Mouse (Mus musculus): ENCODE results near the gene Tyk2. TPM values are rescaled to one million over a fixed set of nuclear protein-coding genes. Genes with fewer than 3 reads are reported as not detected.
A peak's percentile ranks its signal among the peaks of the same experiment; 100 is the strongest.

Gene Tyk2
- total RNA-seq (2021), result 10 to 100 TPM; 12.7 to 14.0 TPM
- long read RNA-seq, full-length matches to known transcripts, result 1 of 13 reads
- long read RNA-seq, partial matches to known transcripts, result 3 of 13 reads
- long read RNA-seq, other reads (novel, unspliced or antisense), result 9 of 13 reads

- DNase-seq (ENCODE audit: low spot score in 2 of 2), result peak; percentile 84 to 90
Observed at GRCm38 (mm10) chr9:21131059-21131956, at the start of gene Tyk2. Gene Tyk2, minus strand, starts transcription at chr9:21131243.

DNA sequence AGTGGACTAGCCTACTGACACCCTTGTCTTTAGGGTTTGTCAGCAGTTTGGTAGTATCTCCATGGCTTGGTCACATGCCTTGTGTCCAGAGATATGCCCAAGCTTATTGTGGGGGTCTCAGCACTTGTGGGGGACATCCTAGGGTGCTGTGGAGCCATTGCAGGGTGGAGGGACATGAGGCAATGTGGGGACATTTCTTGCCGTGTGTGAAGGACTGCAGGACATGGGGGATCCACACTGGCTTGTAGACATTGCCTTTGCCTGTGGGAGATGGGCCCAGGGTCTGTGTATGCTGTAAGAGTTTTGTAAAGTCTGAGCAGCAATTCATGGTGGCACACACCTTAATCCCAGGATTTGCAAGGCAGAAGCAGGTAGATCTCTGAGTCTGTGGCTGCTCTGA is 49.8 kb upstream of the Tyk2 start:
- no peak for DNase-seq (ENCODE audit: low spot score in 2 of 2)

- no peak for DNase-seq (ENCODE audit: low spot score in 2 of 2)
Observed at GRCm38 (mm10) chr9:21180402-21180801, 49.4 kb upstream of the Tyk2 start.

GRCm38 (mm10) chr9:21172364-21172763 is 41.3 kb upstream of the Tyk2 start:
- no peak for DNase-seq (ENCODE audit: low spot score in 2 of 2)

- DNase-seq (ENCODE audit: low spot score in 2 of 2), result no peak
Observed at GRCm38 (mm10) chr9:21169157-21169556, 38.1 kb upstream of the Tyk2 start.

- DNase-seq (ENCODE audit: low spot score in 2 of 2), result peak; percentile 79 to 80
Observed at GRCm38 (mm10) chr9:21168161-21169123, 37.4 kb upstream of the Tyk2 start.

GRCm38 (mm10) chr9:21167140-21168097 is 36.4 kb upstream of the Tyk2 start:
- DNase-seq (ENCODE audit: low spot score in 2 of 2), result no peak

- DNase-seq (ENCODE audit: low spot score in 2 of 2), result peak in 1 of 2 experiments; percentile 24
Observed at GRCm38 (mm10) chr9:21166516-21166915, 35.5 kb upstream of the Tyk2 start.

- peak; percentile 73 to 77 for DNase-seq (ENCODE audit: low spot score in 2 of 2)
Observed at GRCm38 (mm10) chr9:21165952-21166451, 35.0 kb upstream of the Tyk2 start.

GRCm38 (mm10) chr9:21165041-21165951 is 34.3 kb upstream of the Tyk2 start, which contains the start of gene Pde4a:
Gene Pde4a, plus strand, starts transcription at chr9:21165714.
- peak; percentile 73 to 79 for DNase-seq (ENCODE audit: low spot score in 2 of 2)

DNA sequence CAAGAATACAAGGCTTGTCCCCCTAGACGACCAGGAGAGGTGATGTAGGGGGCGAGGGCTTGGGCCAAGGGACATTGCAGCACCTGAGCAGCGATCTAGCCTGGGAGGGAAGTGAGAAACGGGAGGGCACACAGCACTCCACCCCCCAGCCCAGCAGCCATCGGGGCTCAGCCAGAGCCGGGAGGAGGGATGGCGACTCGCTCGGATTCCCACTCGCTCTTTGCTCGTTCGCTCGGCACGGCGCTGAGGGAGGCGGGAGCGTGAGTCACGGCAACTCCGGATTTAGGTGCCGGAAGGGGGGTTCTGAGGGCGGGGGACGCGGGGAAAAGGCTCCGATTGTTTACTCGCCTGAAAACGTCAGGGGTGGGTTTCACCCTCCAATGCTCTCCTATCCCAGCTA is 33.0 kb upstream of the Tyk2 start:
- peak; percentile 53 to 61 for DNase-seq (ENCODE audit: low spot score in 2 of 2)

- no peak for DNase-seq (ENCODE audit: low spot score in 2 of 2)
Observed at GRCm38 (mm10) chr9:21163086-21164050, 32.3 kb upstream of the Tyk2 start.

GRCm38 (mm10) chr9:21161209-21161909 is 30.3 kb upstream of the Tyk2 start:
- peak; percentile 95 to 96 for DNase-seq (ENCODE audit: low spot score in 2 of 2)

GRCm38 (mm10) chr9:21154787-21155186 is 23.7 kb upstream of the Tyk2 start:
- no peak for DNase-seq (ENCODE audit: low spot score in 2 of 2)

GRCm38 (mm10) chr9:21153833-21154232 is 22.8 kb upstream of the Tyk2 start:
- DNase-seq (ENCODE audit: low spot score in 2 of 2), result no peak

GRCm38 (mm10) chr9:21153331-21153730 is 22.3 kb upstream of the Tyk2 start:
- no peak for DNase-seq (ENCODE audit: low spot score in 2 of 2)

DNA sequence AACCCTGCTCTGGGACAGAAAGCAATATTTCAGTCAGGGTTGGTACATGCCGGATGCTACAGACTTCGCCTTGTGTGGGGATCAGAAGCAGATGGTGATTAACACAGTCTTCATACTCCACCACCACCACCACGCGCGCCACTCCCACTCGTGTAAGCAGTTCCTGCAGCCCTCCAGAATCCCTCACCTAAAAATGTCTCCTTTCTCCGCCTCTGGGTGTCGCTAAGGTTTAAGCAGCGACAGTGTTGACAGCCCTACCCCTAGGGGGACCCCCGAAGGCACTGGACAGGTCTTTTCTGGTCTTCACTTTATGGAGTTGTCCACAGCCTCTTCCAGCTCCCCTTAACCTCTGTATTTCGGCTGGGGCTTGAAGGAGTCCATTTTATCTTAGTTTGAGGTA is 21.7 kb upstream of the Tyk2 start:
- DNase-seq (ENCODE audit: low spot score in 2 of 2), result peak; percentile 66 to 76

All from layer of hippocampus, postnatal 10 days (tissue).